Mouse (Mus musculus): ENCODE measurements around the gene Zfp764. TPM values are rescaled to one million over a fixed set of nuclear protein-coding genes. Genes with fewer than 3 reads are reported as not detected.
A peak's percentile ranks its signal among the peaks of the same experiment; 100 is the strongest.
"Not testable (repeated sequence)": the region's sequence is repeated elsewhere in the genome, so short reads cannot be mapped to it uniquely, and the experiment has no call there.

The Zfp764 gene
- polyA plus RNA-seq, 1 experiment from 2014 or later: 4.0 TPM

- H3K4me2 ChIP-seq (replicated peaks; ENCODE audit: low read depth): peak overlapping the region; percentile 93
- H3K27me3 ChIP-seq (ENCODE audit: control insufficient read depth, insufficient read depth, low read length): no peaks in the 10 kb centered on the region
- H3K9me3 ChIP-seq (ENCODE audit: control insufficient read depth, low read length): no peaks in the 10 kb centered on the region
- H3K9ac ChIP-seq (ENCODE audit: low read length): peak overlapping the region; percentile 83; the same call in 1 of the 2 replicates
- ATAC-seq (ENCODE audit: low FRiP score, low TSS enrichment): peak; percentile 41; the same call in 1 of the 2 replicates
- DNase-seq (ENCODE audit: low spot score): no peak
- 0 out of 2 replicates have a peak, but pooled peaks cover 3% of the 10 kb centered on the region for H3K36me3 ChIP-seq (ENCODE audit: control insufficient read depth, insufficient read depth, low read length)
- H3K4me1 ChIP-seq (replicated peaks; ENCODE audit: control insufficient read depth, insufficient read depth): peaks cover 5% of the 10 kb centered on the region; the same call in 1 of the 2 replicates
- TF ChIP-seq EP300 (optimal IDR thresholded peaks at IDR 0.05): no peak
- TF ChIP-seq CTCF (IDR thresholded peaks at IDR 0.05; ENCODE audit: low read depth): no peak
- H3K27ac ChIP-seq (replicated peaks): no peak overlapping the region
- H3K4me3 ChIP-seq (ENCODE audit: low read depth, low read length): peak overlapping the region; percentile 75
- WGBS: under 1% methylated on average over 15 of the region's 15 CpGs
These were observed 15.6 kb upstream of the Zfp764 start for GRCm38 (mm10) chr7:127422247-127422646.

DNA sequence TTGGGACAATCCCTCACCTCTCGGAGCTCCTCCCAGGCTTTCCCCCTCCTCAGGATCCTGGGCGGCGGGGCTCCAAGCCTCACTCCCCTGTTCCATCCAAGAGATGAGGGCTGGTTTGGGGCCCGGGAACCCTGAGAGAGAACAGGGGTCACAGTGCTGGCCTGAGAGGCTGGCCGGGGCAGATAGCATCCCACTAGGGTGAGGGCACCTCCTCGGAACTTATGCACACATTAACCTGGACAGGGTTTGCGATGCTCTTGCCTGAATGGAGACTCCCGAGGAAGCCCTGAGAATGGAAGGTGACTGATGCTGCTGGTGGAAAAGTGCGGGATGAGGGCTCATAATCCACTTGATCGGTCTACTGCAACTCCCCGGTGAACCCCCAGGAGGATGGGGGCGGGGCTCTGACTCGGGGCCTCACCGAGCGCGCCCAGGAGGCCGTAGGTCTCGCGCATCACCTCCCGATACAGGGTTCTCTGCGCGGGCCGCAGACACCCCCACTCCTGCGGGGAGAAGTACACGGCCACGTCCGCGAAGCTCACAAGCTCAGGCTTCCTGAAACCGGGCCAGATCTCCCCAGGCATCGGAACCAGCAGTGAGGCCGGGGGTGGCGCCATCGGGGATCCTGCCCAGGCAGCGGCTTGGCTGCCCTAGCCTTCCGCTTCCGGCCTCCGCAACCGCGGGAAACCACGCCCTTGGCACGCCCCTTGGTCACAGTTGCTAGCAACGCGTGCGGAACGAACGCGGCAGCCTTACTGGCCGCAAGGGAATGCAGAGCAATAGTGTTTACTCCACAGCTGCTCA, 15.0 kb upstream of the Zfp764 start, which contains the start of gene Zfp688:
Zfp688 (minus strand) TSS at position 681 of the 804 bp plus-strand sequence.
- Histone ChIP-seq H3K9me3 (ENCODE audit: control insufficient read depth, low read length) (no peaks in the 10 kb centered on the region), H3K4me2 (replicated peaks; ENCODE audit: low read depth) (peak within 1 kb of the TSS; percentile 93), H3K4me1 (replicated peaks; ENCODE audit: control insufficient read depth, insufficient read depth) (peaks cover 5% of the 10 kb centered on the region; the same call in 1 of the 2 replicates), H3K36me3 (ENCODE audit: control insufficient read depth, insufficient read depth, low read length) (0 out of 2 replicates have a peak, but pooled peaks cover 3% of the 10 kb centered on the region), H3K27me3 (ENCODE audit: control insufficient read depth, insufficient read depth, low read length) (no peaks in the 10 kb centered on the region), H3K9ac (ENCODE audit: low read length) (peak within 1 kb of the TSS; percentile 83), H3K27ac (replicated peaks) (peak within 1 kb of the TSS; percentile 56; the same call in 1 of the 2 replicates), H3K4me3 (ENCODE audit: low read depth, low read length) (peak within 1 kb of the TSS; percentile 75)
- 1% methylated on average over 47 of the region's 48 CpGs for WGBS
- ATAC-seq (ENCODE audit: low FRiP score, low TSS enrichment) (peak; percentile 96), DNase-seq (ENCODE audit: low spot score) (peak; percentile 97)
- TF ChIP-seq EP300 (optimal IDR thresholded peaks at IDR 0.05): no peak
- peak; percentile 39; the same call in 1 of the 2 replicates for TF ChIP-seq CTCF (IDR thresholded peaks at IDR 0.05; ENCODE audit: low read depth)

DNA sequence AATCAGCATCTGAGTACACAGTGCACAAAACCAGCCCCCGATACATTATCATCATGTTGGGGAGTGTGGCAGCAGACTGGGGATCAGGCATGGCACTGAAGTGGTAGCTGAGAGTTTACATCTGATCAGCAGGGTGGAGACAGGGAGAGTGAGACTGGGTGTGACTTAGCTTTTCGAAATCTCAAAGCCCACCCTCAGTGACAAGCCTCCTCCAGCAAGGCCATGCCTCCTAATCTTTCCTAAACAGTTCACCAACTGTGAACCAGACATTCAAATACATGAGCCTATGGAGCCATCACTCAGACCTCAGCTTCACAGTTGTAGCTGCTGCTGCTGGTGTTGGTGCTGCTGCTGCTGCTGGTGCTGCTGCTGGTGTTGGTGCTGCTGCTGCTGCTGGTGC, 4.8 kb upstream of the Zfp764 start:
- DNase-seq (ENCODE audit: low spot score) (no peak), ATAC-seq (ENCODE audit: low FRiP score, low TSS enrichment) (no peak)
- Histone ChIP-seq H3K4me2 (replicated peaks; ENCODE audit: low read depth) (no peak overlapping the region), H3K36me3 (ENCODE audit: control insufficient read depth, insufficient read depth, low read length) (no peaks in the 10 kb centered on the region), H3K27ac (replicated peaks) (no peak overlapping the region), H3K4me3 (ENCODE audit: low read depth, low read length) (no peak overlapping the region), H3K9ac (ENCODE audit: low read length) (no peak overlapping the region), H3K4me1 (replicated peaks; ENCODE audit: control insufficient read depth, insufficient read depth) (no peaks in the 10 kb centered on the region), H3K9me3 (ENCODE audit: control insufficient read depth, low read length) (no peaks in the 10 kb centered on the region), H3K27me3 (ENCODE audit: control insufficient read depth, insufficient read depth, low read length) (no peaks in the 10 kb centered on the region)
- 77% methylated on average over 2 of the region's 2 CpGs for WGBS
- TF ChIP-seq EP300 (optimal IDR thresholded peaks at IDR 0.05) (no peak), CTCF (IDR thresholded peaks at IDR 0.05; ENCODE audit: low read depth) (no peak)

DNA sequence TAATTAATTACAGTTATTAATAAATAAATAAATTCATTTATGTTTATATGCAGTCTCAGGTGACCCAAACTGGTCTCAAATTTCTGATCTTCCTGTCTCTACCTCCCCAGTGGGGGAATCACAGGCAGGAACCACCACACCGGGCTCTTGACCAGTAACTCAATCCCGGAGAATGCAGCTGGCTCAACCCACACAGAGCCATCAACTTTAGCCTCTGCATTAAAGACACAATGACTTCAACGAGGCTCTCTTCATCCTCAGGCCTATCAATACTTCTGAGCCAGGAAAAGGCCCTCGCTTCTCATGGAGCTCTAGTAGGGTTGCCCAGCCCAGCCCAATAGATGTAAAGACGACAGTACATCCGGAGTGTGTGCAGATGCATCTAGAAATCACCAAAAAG, 2.5 kb downstream of the Zfp764 start:
- ATAC-seq (ENCODE audit: low FRiP score, low TSS enrichment): not testable (repeated sequence)

DNA sequence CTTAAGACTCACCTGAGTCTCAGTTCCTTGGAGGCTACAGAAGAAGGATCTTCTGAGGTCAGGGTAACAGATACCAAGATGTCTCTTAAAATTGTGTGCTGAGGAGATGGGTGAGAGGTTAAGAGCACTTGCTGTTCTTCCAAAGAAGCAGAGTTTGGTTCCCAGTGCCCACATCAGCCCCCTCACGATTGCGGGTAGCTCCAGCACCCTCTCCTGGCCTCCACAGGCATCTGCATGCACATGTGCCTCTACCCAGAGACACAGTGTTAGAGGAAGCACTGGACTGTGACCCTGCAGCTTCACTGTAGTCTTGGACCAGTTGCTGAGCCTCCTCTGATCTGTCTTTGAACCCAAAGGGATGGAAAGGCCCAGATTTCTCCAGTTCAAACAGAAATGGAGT, 3.6 kb downstream of the Zfp764 start:
- H3K9me3 ChIP-seq (ENCODE audit: control insufficient read depth, low read length): no peaks in the 10 kb centered on the region
- H3K27ac ChIP-seq (replicated peaks): no peak overlapping the region
- H3K36me3 ChIP-seq (ENCODE audit: control insufficient read depth, insufficient read depth, low read length): no peaks in the 10 kb centered on the region
- DNase-seq (ENCODE audit: low spot score) (no peak), ATAC-seq (ENCODE audit: low FRiP score, low TSS enrichment) (no peak)
- H3K4me3 ChIP-seq (ENCODE audit: low read depth, low read length): no peak overlapping the region
- H3K4me2 ChIP-seq (replicated peaks; ENCODE audit: low read depth): no peak overlapping the region
- no peak overlapping the region for H3K9ac ChIP-seq (ENCODE audit: low read length)
- WGBS: 37% methylated on average over 2 of the region's 2 CpGs
- H3K4me1 ChIP-seq (replicated peaks; ENCODE audit: control insufficient read depth, insufficient read depth): no peaks in the 10 kb centered on the region
- H3K27me3 ChIP-seq (ENCODE audit: control insufficient read depth, insufficient read depth, low read length): no peaks in the 10 kb centered on the region
- TF ChIP-seq EP300 (optimal IDR thresholded peaks at IDR 0.05): no peak
- 0 out of 2 replicates have a peak, but pooled peaks have one; percentile 18 for TF ChIP-seq CTCF (IDR thresholded peaks at IDR 0.05; ENCODE audit: low read depth)

More for the DNA sequence above, 2.5 kb downstream of the Zfp764 start:
- H3K27me3 ChIP-seq (ENCODE audit: control insufficient read depth, insufficient read depth, low read length); H3K27ac ChIP-seq (replicated peaks); H3K4me2 ChIP-seq (replicated peaks; ENCODE audit: low read depth); H3K36me3 ChIP-seq (ENCODE audit: control insufficient read depth, insufficient read depth, low read length); H3K4me1 ChIP-seq (replicated peaks; ENCODE audit: control insufficient read depth, insufficient read depth); DNase-seq (ENCODE audit: low spot score); H3K9me3 ChIP-seq (ENCODE audit: control insufficient read depth, low read length); H3K9ac ChIP-seq (ENCODE audit: low read length); H3K4me3 ChIP-seq (ENCODE audit: low read depth, low read length): not testable (repeated sequence)
- WGBS: 92% methylated on average over 6 of the region's 6 CpGs

GRCm38 (mm10) chr7:127400355-127400754, 6.3 kb downstream of the Zfp764 start:
- no peak overlapping the region for H3K4me3 ChIP-seq (ENCODE audit: low read depth, low read length)
- H3K9me3 ChIP-seq (ENCODE audit: control insufficient read depth, low read length): no peaks in the 10 kb centered on the region
- DNase-seq (ENCODE audit: low spot score) (no peak), ATAC-seq (ENCODE audit: low FRiP score, low TSS enrichment) (no peak)
- no peak overlapping the region for H3K9ac ChIP-seq (ENCODE audit: low read length)
- TF ChIP-seq CTCF (IDR thresholded peaks at IDR 0.05; ENCODE audit: low read depth) (no peak), EP300 (optimal IDR thresholded peaks at IDR 0.05) (no peak)
- H3K4me2 ChIP-seq (replicated peaks; ENCODE audit: low read depth): no peak overlapping the region
- H3K27me3 ChIP-seq (ENCODE audit: control insufficient read depth, insufficient read depth, low read length): no peaks in the 10 kb centered on the region
- no peak overlapping the region for H3K27ac ChIP-seq (replicated peaks)
- WGBS: 61% methylated on average over 3 of the region's 3 CpGs
- H3K4me1 ChIP-seq (replicated peaks; ENCODE audit: control insufficient read depth, insufficient read depth): no peaks in the 10 kb centered on the region
- no peaks in the 10 kb centered on the region for H3K36me3 ChIP-seq (ENCODE audit: control insufficient read depth, insufficient read depth, low read length)

Measured in stomach, postnatal 0 days (tissue).